Mouse (Mus musculus) limb, embryonic 12.5 days (tissue): Measurements from ENCODE around the gene Fcho1. TPM values are rescaled to one million over a fixed set of nuclear protein-coding genes. Genes with fewer than 3 reads are reported as not detected.

Experiments used
- ATAC-seq: fragments of 200-750 bp; cut with Nextera tagmentation; 2 replicates; pipeline ENCODE4 v1.8.0; 2017; ENCODE audit warnings: low read depth, moderate TSS enrichment; ENCODE audit not compliant: insufficient number of reproducible peaks, insufficient read depth, low FRiP score, low TSS enrichment
- H3K27ac ChIP-seq: fragments of 300-500 bp; sonication (generic); 2 replicates; pipeline ENCODE4 v1.5.1; 2016; ENCODE audit warnings: mild to moderate bottlenecking, moderate library complexity
- H3K27me3 ChIP-seq: fragments of 300-500 bp; sonication (generic); 2 replicates; pipeline ENCODE4 v1.6.1; 2016; ENCODE audit warnings: mild to moderate bottlenecking, moderate library complexity
- H3K36me3 ChIP-seq: fragments of 300-500 bp; sonication (generic); 2 replicates; pipeline ENCODE4 v1.6.1; 2016; ENCODE audit warnings: mild to moderate bottlenecking, moderate library complexity
- H3K4me1 ChIP-seq: fragments of 300-500 bp; sonication (generic); replicated peaks from 2 replicates; pipeline ENCODE4 v1.6.1; 2016
- H3K4me2 ChIP-seq: fragments of 300-500 bp; sonication (generic); 2 replicates; pipeline ENCODE4 v1.6.1; 2016; ENCODE audit warnings: mild to moderate bottlenecking, moderate library complexity
- H3K4me3 ChIP-seq: fragments of 300-500 bp; sonication (generic); replicated peaks from 2 replicates; pipeline ENCODE4 v1.5.1; 2016; ENCODE audit warnings: mild to moderate bottlenecking
- H3K9ac ChIP-seq: fragments of 300-500 bp; sonication (generic); replicated peaks from 2 replicates; pipeline ENCODE4 v1.6.1; 2016; ENCODE audit warnings: mild to moderate bottlenecking, moderate library complexity
- H3K9me3 ChIP-seq: fragments of 300-500 bp; sonication (generic); 2 replicates; pipeline ENCODE4 v1.6.1; 2016; ENCODE audit warnings: mild to moderate bottlenecking, moderate library complexity
- WGBS: fragments of 180-500 bp; shearing (Covaris S2); methylation state at CpG from one replicate; pipeline ENCODE4 v1.1.7; 2016; 5-methylcytosine and 5-hydroxymethylcytosine counted together
- polyA plus RNA-seq: library from polyadenylated mRNA; unstranded; fragments of >200 nt; fragmentation: Nextera tagmentation; extraction: Ambion mirVana; gene quantifications from 2 replicates; pipeline ENCODE4 v1.2.1, GENCODE M21; 2016

The Fcho1 gene
- polyA plus RNA-seq, 1 experiment from 2014 or later: 5.5 TPM

- Histone ChIP-seq H3K36me3 (no peaks in the 10 kb centered on the region), H3K4me3 (0 out of 2 replicates have a peak overlapping the region, but pooled peaks have one; percentile 6), H3K9me3 (no peaks in the 10 kb centered on the region), H3K27ac (no peak overlapping the region), H3K9ac (no peak overlapping the region), H3K27me3 (peaks cover 100% of the 10 kb centered on the region), H3K4me2 (no peak overlapping the region), H3K4me1 (peaks cover 21% of the 10 kb centered on the region)
- no peak for ATAC-seq
- WGBS: 3% methylated on average over 18 of the region's 18 CpGs
Observed at GRCm38 (mm10) chr8:71681369-71681915, 44.1 kb downstream of the Fcho1 start.

DNA sequence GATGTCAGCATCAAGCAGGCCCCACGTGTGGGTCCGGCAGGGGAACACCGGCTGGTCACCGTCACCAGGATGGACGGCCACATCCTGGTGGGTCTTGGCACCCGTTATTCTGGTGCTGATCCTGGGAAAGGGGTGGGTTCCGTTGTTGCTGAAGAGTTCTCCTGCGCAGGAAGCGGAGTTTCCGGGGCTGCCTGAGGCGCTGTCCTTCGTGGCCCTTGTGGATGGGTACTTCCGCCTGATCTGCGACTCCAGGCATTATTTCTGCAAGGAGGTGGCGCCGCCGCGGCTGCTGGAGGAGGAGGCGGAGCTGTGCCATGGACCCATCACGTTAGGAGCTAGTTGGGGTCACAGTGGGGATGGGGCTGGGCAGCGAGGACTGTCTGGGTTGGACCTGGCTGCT is 45.0 kb downstream of the Fcho1 start:
- no peak for ATAC-seq
- H3K4me3 ChIP-seq: no peak overlapping the region
- WGBS: 5% methylated on average over 21 of the region's 21 CpGs

DNA sequence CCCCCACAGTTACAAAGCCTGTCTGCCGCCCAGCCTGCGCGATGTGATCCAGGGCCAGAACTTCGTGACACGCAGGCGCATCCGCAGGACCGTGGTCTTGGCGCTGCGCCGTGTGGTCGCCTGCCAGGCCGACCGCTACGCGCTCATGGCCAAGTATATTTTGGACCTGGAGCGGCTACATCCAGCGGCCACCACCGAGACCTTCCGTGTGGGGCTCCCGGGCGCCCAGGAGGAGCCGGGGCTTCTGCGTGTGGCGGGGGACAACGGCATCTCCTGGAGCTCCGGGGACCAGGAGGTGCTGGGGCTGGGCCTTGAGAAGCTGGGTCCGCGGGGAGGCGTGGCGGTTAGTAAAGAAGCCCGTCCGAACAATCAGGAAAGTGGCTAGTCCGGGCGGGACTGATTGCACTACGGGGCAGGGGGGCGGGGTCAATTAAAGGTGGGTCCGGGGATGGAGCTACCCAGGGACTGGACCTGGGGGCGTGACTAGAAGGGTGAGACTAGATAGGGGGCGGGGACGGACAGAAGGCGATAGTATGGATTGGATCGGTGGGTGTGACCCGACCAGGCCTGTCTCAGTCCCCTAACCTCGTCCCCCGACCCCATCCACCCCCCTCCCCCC is 45.9 kb downstream of the Fcho1 start:
- H3K4me3 ChIP-seq: peak overlapping the region; percentile 30
- H3K36me3 ChIP-seq: no peaks in the 10 kb centered on the region
- no peak for ATAC-seq
- H3K27ac ChIP-seq: no peak overlapping the region
- no peak overlapping the region; the same call in 1 of the 2 replicates for H3K9ac ChIP-seq
- H3K4me2 ChIP-seq: peak overlapping the region; percentile 51
- 2% methylated on average over 46 of the region's 46 CpGs for WGBS
- peaks cover 20% of the 10 kb centered on the region for H3K4me1 ChIP-seq
- H3K27me3 ChIP-seq: peaks cover 96% of the 10 kb centered on the region
- H3K9me3 ChIP-seq: no peaks in the 10 kb centered on the region

More for the DNA sequence above, 45.0 kb downstream of the Fcho1 start:
- Histone ChIP-seq H3K9ac (no peak overlapping the region), H3K9me3 (no peaks in the 10 kb centered on the region), H3K27me3 (peaks cover 99% of the 10 kb centered on the region), H3K36me3 (no peaks in the 10 kb centered on the region), H3K27ac (no peak overlapping the region), H3K4me2 (0 out of 2 replicates have a peak overlapping the region, but pooled peaks have one; percentile 2), H3K4me1 (peaks cover 20% of the 10 kb centered on the region)

DNA sequence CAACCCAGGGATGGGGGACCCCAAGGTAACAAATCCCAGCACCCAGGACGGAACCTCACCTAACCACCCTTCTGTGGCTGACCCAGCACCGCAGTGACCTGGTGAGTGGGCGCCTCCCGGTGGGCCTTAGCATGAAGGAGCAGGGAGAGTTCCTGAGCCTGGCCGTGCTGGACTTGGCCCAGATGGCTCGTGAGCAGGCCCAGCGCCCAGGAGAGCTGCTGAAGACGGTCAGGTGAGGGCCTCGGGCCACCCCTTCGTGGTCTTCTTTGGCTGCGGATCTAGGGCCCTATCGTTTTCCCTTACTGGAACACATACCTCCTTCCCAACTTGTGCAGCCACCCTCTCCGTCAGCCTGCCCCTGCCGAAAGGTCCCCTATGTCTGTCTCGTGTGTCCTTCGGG is 46.4 kb downstream of the Fcho1 start:
- H3K4me1 ChIP-seq: peaks cover 20% of the 10 kb centered on the region
- H3K4me3 ChIP-seq: peak overlapping the region; percentile 30
- WGBS: 12% methylated on average over 16 of the region's 16 CpGs
- H3K27ac ChIP-seq: no peak overlapping the region
- peak overlapping the region; percentile 51 for H3K4me2 ChIP-seq
- no peak overlapping the region; the same call in 1 of the 2 replicates for H3K9ac ChIP-seq
- H3K9me3 ChIP-seq: no peaks in the 10 kb centered on the region
- no peak for ATAC-seq
- peaks cover 92% of the 10 kb centered on the region for H3K27me3 ChIP-seq
- H3K36me3 ChIP-seq: no peaks in the 10 kb centered on the region

GRCm38 (mm10) chr8:71678216-71678615 is 47.3 kb downstream of the Fcho1 start:
- 56% methylated on average over 4 of the region's 4 CpGs for WGBS

DNA sequence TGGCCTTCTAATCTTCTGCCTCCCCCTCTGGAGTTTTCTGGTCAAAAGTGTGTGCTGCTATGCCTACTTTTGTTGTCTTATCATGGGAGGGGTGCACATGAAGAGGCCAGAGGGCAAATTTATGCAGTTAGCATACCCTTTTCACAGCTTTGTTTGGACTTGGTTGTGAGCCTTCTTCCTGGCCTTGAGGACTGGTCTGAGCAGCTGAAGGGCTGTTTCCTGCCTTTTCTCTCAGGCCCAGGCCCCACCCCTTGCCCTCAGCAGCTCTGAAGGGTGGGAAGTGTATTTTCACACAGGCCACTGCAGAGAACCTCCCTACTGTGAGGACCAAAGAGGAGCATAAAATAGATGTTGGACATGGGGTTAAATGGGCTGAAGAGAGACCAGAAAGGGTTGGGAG is 48.0 kb downstream of the Fcho1 start:
- no peak overlapping the region for H3K9ac ChIP-seq
- H3K9me3 ChIP-seq: no peaks in the 10 kb centered on the region
- H3K4me3 ChIP-seq: no peak overlapping the region

More at GRCm38 (mm10) chr8:71678216-71678615, 47.3 kb downstream of the Fcho1 start:
- no peaks in the 10 kb centered on the region for H3K9me3 ChIP-seq
- H3K4me1 ChIP-seq: peaks cover 20% of the 10 kb centered on the region
- no peak overlapping the region for H3K9ac ChIP-seq
- peaks cover 86% of the 10 kb centered on the region for H3K27me3 ChIP-seq
- H3K4me3 ChIP-seq: no peak overlapping the region
- no peak overlapping the region for H3K4me2 ChIP-seq
- H3K27ac ChIP-seq: no peak overlapping the region
- no peak for ATAC-seq
- H3K36me3 ChIP-seq: no peaks in the 10 kb centered on the region

DNA sequence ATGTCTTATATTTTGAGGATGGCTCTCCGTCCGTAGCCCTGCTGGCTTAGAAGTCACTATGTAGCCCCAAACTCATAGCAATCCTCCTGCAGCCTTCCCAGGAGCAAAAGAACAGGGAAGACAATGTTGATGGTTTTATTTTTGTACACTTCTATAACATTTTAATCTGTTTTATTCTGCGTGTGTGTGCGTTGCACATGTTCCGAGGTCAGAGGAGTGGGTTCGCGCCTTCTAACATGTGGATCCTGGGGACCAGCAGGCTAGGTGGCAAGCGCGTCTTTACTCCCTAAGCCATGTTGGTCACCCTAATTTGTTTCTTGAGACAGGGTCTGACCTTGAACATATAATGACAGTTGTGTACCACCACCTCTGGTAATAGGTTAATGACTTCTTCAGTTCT is 48.7 kb downstream of the Fcho1 start:
- no peak overlapping the region for H3K27ac ChIP-seq
- H3K9ac ChIP-seq: peak overlapping the region; percentile 70; the same call in 1 of the 2 replicates
- H3K27me3 ChIP-seq: peaks cover 83% of the 10 kb centered on the region
- no peaks in the 10 kb centered on the region for H3K9me3 ChIP-seq
- H3K4me3 ChIP-seq: peak overlapping the region; percentile 67
- no peak for ATAC-seq
- H3K36me3 ChIP-seq: no peaks in the 10 kb centered on the region
- peak overlapping the region; percentile 90 for H3K4me2 ChIP-seq
- 57% methylated on average over 9 of the region's 9 CpGs for WGBS
- peaks cover 23% of the 10 kb centered on the region for H3K4me1 ChIP-seq

More for the DNA sequence above, 48.0 kb downstream of the Fcho1 start:
- Histone ChIP-seq H3K27me3 (peaks cover 86% of the 10 kb centered on the region), H3K4me1 (peaks cover 20% of the 10 kb centered on the region), H3K4me2 (no peak overlapping the region), H3K36me3 (no peaks in the 10 kb centered on the region), H3K27ac (no peak overlapping the region)
- no peak for ATAC-seq

DNA sequence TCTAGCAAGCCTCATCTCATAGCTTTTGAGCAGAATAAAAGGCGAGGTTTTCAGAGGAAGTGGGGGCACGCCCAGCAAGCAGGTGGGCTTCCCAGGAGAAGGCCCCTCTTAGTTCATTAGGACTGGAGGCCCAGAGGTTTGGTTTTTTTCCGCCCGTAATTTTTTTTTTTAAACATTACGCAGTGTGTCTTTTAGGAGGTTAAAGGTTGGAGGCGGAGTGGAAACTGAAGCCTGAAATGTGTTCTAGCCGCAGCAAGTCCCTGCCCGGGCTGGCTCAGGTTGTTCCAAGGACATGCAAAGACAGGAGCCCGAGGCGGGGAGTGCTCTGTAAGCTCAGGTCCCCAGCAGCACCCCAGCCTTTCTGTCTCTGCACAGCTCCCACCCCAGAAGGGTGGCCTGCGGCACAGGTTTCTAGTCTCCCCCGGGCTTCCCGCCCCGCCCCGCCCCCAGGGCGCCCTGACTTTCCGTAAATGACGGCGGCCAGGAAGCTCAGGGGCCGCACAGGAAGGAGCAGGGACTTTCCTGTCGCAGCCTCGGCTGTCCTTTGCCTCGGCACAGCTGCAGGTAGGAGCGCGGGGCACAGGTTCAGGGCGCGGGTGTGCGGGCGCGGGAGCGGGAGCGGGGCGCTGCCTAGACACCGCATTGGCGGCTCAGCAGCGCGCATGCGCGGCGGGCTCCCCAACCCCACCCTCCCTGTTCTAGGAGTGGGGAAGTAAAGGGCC is 49.3 kb downstream of the Fcho1 start, which contains the start of gene Jak3:
Gene Jak3, plus strand, starts transcription at position 277 of the 722 bp plus-strand sequence.
- peaks cover 28% of the 10 kb centered on the region for H3K4me1 ChIP-seq
- no peak for ATAC-seq
- H3K27me3 ChIP-seq: peaks cover 80% of the 10 kb centered on the region
- H3K9ac ChIP-seq: peak within 1 kb of the TSS; percentile 70
- H3K4me3 ChIP-seq: peak within 1 kb of the TSS; percentile 67
- peak within 1 kb of the TSS; percentile 90 for H3K4me2 ChIP-seq
- H3K27ac ChIP-seq: peak within 1 kb of the TSS; percentile 20; the same call in 1 of the 2 replicates
- H3K9me3 ChIP-seq: no peaks in the 10 kb centered on the region
- no peaks in the 10 kb centered on the region for H3K36me3 ChIP-seq
- 2% methylated on average over 40 of the region's 40 CpGs for WGBS

- H3K27ac ChIP-seq: no peak overlapping the region
Observed at GRCm38 (mm10) chr8:71675456-71676019, 50.0 kb downstream of the Fcho1 start.

GRCm38 (mm10) chr8:71674071-71674470 is 51.4 kb downstream of the Fcho1 start:
- no peak overlapping the region for H3K4me3 ChIP-seq
- no peak overlapping the region for H3K4me2 ChIP-seq
- H3K9ac ChIP-seq: no peak overlapping the region
- peaks cover 30% of the 10 kb centered on the region for H3K4me1 ChIP-seq
- peaks cover 80% of the 10 kb centered on the region for H3K27me3 ChIP-seq
- no peaks in the 10 kb centered on the region for H3K36me3 ChIP-seq
- no peaks in the 10 kb centered on the region for H3K9me3 ChIP-seq
- no peak for ATAC-seq
- 80% methylated on average over 2 of the region's 2 CpGs for WGBS
- no peak overlapping the region for H3K27ac ChIP-seq

More at GRCm38 (mm10) chr8:71675456-71676019, 50.0 kb downstream of the Fcho1 start:
- Histone ChIP-seq H3K4me2 (peak overlapping the region; percentile 90), H3K36me3 (no peaks in the 10 kb centered on the region), H3K27me3 (peaks cover 80% of the 10 kb centered on the region), H3K9me3 (no peaks in the 10 kb centered on the region), H3K4me3 (peak overlapping the region; percentile 67), H3K4me1 (peaks cover 33% of the 10 kb centered on the region), H3K9ac (no peak overlapping the region)
- WGBS: 33% methylated on average over 9 of the region's 9 CpGs
- ATAC-seq: no peak
